Mouse (Mus musculus) ES-E14 (cell line): ENCODE data around the gene Inpp5b. TPM values are rescaled to one million over a fixed set of nuclear protein-coding genes. Genes with fewer than 3 reads are reported as not detected.

Experiments
- DNase-seq: peaks from one replicate; pipeline ENCODE4 v3.0.0-alpha.2; 2013; ENCODE audit warnings: low read depth, low spot score
- H3K27ac ChIP-seq: 2 replicates; pipeline ENCODE4 v1.5.1; 2012; ENCODE audit warnings: low read depth, mild to moderate bottlenecking, low read length, moderate library complexity, mixed read lengths; ENCODE audit not compliant: poor library complexity, insufficient read depth, severe bottlenecking
- H3K36me3 ChIP-seq: 2 replicates; pipeline ENCODE4 v1.6.1; 2012; ENCODE audit warnings: mild to moderate bottlenecking, low read length, moderate library complexity, mixed read lengths; ENCODE audit not compliant: control insufficient read depth, poor library complexity, insufficient read depth, severe bottlenecking
- H3K4me1 ChIP-seq, 2 experiments: fragments of 150-350 bp in 1 of 2; sonication (generic) in 1 of 2; 2 replicates each; pipeline ENCODE4 v1.6.1; 2012; ENCODE audit warnings: low read length in 2 of 2, mild to moderate bottlenecking in 1 of 2, mixed read lengths in 1 of 2; ENCODE audit not compliant: control insufficient read depth in 2 of 2, insufficient read depth in 2 of 2, poor library complexity in 1 of 2
- H3K4me3 ChIP-seq, 2 experiments: fragments of 150-350 bp in 1 of 2; sonication (generic) in 1 of 2; 2 replicates each; pipeline ENCODE4 v1.5.1; 2012; ENCODE audit warnings: low read length in 2 of 2, low read depth in 1 of 2, mild to moderate bottlenecking in 1 of 2, mixed read lengths in 1 of 2; ENCODE audit not compliant: insufficient read depth in 1 of 2, poor library complexity in 1 of 2, severe bottlenecking in 1 of 2
- H3K9ac ChIP-seq: 2 replicates; pipeline ENCODE4 v1.6.1; 2012; ENCODE audit warnings: low read depth, mild to moderate bottlenecking, low read length, mixed read lengths; ENCODE audit not compliant: poor library complexity, insufficient read depth, severe bottlenecking
- H3K9me3 ChIP-seq: fragments of 150-350 bp; sonication (generic); 2 replicates; pipeline ENCODE4 v1.6.1; 2012; ENCODE audit warnings: low read depth, mild to moderate bottlenecking, low read length; ENCODE audit not compliant: control insufficient read depth, insufficient read depth
- CHD2 ChIP-seq: IDR thresholded peaks from 2 replicates; pipeline ENCODE4 v1.6.1; 2014; ENCODE audit warnings: mild to moderate bottlenecking, low read depth, low read length, inconsistent platforms
- HCFC1 ChIP-seq: IDR thresholded peaks from 2 replicates; pipeline ENCODE4 v1.6.1; 2012; ENCODE audit warnings: low read length, inconsistent platforms, borderline replicate concordance; ENCODE audit not compliant: insufficient read depth
- MAFK ChIP-seq: IDR thresholded peaks from 2 replicates; pipeline ENCODE4 v1.6.1; 2014; ENCODE audit warnings: mild to moderate bottlenecking, low read depth, low read length, inconsistent platforms; ENCODE audit not compliant: insufficient read depth
- ZC3H11A ChIP-seq: IDR thresholded peaks from 2 replicates; pipeline ENCODE4 v1.6.1; 2012; ENCODE audit warnings: low read depth, mild to moderate bottlenecking, inconsistent platforms, low read length, borderline replicate concordance
- ZNF384 ChIP-seq: IDR thresholded peaks from 2 replicates; pipeline ENCODE4 v1.6.1; 2012; ENCODE audit warnings: low read depth, low read length, inconsistent platforms
- in situ Hi-C, 2 experiments: fragments of 600-800 bp; cut with MboI; formaldehyde crosslinking; loops; one replicate each; pipeline ENCODE4 v1.15.1; 2025; ENCODE audit warnings: low sequenced_read_pairs in 2 of 2, inconsistent platforms in 1 of 2; ENCODE audit not compliant: unreplicated experiment in 2 of 2
- total RNA-seq: library from RNA; depleted of rRNA; stranded (reverse); fragments of 300-350 nt; gene quantifications from 2 replicates; pipeline ENCODE4 v1.2.3, GENCODE M21; 2012

Gene Inpp5b
- total RNA-seq, 1 experiment = 14.0 TPM

GRCm38 (mm10) chr4:124802309-124803260 is 60.9 kb downstream of the Inpp5b start:
- TF ChIP-seq ZC3H11A (no peak), HCFC1 (no peak; the same call in 1 of the 2 replicates), CHD2 (no peak), MAFK (no peak), ZNF384 (no peak)
- Histone ChIP-seq H3K4me1 (peaks cover 0 to 1% of the 10 kb centered on the region in 2 experiments; a peak in 3 of 4 replicates), H3K9ac (peak overlapping the region; percentile 96), H3K36me3 (peaks cover 13% of the 10 kb centered on the region), H3K9me3 (no peaks in the 10 kb centered on the region), H3K4me3 (peak overlapping the region; percentile 95 to 99), H3K27ac (peak overlapping the region; percentile 91)
- peak; percentile 90 for DNase-seq
- in situ Hi-C loops = no loop called here

GRCm38 (mm10) chr4:124803406-124803805 is 61.8 kb downstream of the Inpp5b start:
- H3K4me3 ChIP-seq = peak overlapping the region; percentile 95 to 99; a peak in 3 of 4 replicates
- peaks cover under 1 to 1% of the 10 kb centered on the region in 2 experiments; a peak in 3 of 4 replicates for H3K4me1 ChIP-seq
- in situ Hi-C loops = no loop called here
- no peaks in the 10 kb centered on the region for H3K9me3 ChIP-seq
- DNase-seq = no peak
- H3K27ac ChIP-seq = no peak overlapping the region
- TF ChIP-seq HCFC1 (no peak), ZNF384 (no peak), ZC3H11A (no peak), CHD2 (no peak), MAFK (no peak)
- no peak overlapping the region for H3K9ac ChIP-seq
- peaks cover 13% of the 10 kb centered on the region for H3K36me3 ChIP-seq

- Histone ChIP-seq H3K4me1 (peaks cover 0 to 3% of the 10 kb centered on the region in 2 experiments; a peak in 2 of 4 replicates), H3K27ac (no peak overlapping the region), H3K4me3 (no peak overlapping the region), H3K9ac (no peak overlapping the region), H3K36me3 (peaks cover 17% of the 10 kb centered on the region), H3K9me3 (no peaks in the 10 kb centered on the region)
- TF ChIP-seq ZC3H11A (no peak), HCFC1 (no peak)
- in situ Hi-C loops = no loop called here
- no peak for DNase-seq
These were observed 66.9 kb downstream of the Inpp5b start for GRCm38 (mm10) chr4:124808511-124808910.

- H3K9ac ChIP-seq = no peak overlapping the region
- no peaks in the 10 kb centered on the region for H3K9me3 ChIP-seq
- peaks cover 17% of the 10 kb centered on the region for H3K36me3 ChIP-seq
- H3K4me1 ChIP-seq = peaks cover 0 to 3% of the 10 kb centered on the region in 2 experiments; a peak in 2 of 4 replicates
- H3K27ac ChIP-seq = no peak overlapping the region
- no peak for DNase-seq
- in situ Hi-C loops = no loop called here
- no peak for TF ChIP-seq CHD2
- TF ChIP-seq HCFC1 = no peak
- no peak for TF ChIP-seq ZNF384
- TF ChIP-seq MAFK = no peak
- no peak for TF ChIP-seq ZC3H11A
- no peak overlapping the region for H3K4me3 ChIP-seq
These were observed 67.7 kb downstream of the Inpp5b start for GRCm38 (mm10) chr4:124809136-124809883.
